Mouse (Mus musculus) right cerebral cortex, postnatal 10 days (tissue): ENCODE measurements around the gene Slc9a7.

Experiments
- DNase-seq, 2 experiments: peaks; one replicate each; pipeline ENCODE4 v3.0.0; 2021; ENCODE audit warnings: low spot score in 2 of 2

The Slc9a7 gene

DNA sequence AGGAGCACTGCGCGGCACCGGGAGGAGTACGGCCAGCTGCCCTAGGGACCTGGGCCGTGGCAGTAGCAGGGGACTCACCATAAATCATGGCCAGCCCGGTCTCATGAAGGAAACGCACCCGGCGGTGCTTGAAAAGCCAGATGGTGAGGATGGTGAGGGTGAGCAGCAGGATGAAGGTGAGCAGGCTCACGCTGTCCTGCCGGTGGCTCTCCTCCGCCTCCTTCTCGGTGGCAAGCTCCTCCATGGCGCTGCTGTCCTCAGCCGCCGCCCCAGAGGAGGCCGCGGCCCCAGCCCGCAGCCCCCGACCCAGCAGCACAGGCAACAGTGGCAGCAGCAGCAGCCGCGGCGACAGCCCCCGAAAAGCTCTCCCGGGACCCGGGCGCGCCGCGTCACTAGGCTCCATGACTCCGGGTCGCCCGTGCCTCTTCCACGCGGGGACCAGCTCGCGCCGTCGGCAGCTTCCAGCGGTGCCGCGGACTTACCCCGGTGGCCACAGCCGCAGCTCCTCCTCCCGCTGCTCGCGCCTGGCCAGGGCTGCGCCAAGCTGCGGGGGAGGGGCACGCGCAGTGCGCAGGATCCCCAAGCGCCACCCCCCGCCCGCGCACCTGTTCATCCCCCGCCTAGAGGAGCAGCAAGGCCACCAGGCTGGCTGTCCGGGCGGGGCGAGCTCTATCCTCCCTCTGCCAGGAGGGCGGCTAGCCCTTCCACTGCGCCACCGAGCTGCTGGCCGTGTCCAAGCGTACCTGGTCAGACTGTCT lies at the start of gene Slc9a7:
Gene Slc9a7, minus strand, starts transcription at position 526 of the 758 bp plus-strand sequence.
- peak; percentile 74 to 75 for DNase-seq

DNA sequence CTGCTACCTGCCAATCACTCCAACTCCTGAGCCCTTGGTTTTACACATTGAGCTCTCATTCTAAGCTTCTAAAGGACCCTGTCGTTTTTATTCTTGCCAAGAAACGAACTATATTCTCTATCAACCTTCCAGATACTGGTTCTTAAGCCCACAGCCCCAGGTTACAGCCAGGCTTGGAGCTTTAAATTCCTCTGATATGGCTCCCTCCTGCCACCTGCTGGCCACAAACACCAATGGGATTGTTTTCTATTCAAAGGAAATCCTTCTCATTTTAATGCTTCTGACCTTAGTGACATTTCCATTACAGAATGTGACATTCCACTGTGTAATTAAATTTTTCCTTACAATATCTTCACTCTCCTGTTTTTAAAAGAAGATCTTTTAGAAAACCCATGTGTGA lies 44.1 kb upstream of the Slc9a7 start:
- DNase-seq: peak; percentile 29 to 69

DNA sequence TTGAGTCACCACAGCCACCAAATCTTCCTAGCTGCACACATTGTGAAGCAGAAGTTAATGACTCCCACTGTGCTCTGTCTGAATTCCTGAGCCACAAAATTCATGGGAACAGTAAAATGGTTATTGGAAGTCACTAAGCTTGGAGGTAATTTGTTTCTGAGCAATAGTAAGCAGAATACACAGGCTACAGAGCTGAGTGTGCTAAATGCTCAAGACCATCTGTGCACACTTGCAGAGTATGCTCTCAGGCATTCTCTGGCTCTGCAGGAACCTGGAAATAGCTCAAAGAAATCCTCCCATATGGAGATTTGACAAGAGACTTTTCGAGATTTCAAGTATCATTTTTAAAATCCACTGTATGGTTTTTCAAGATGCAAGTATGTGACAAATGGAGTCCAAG lies 41.1 kb upstream of the Slc9a7 start:
- DNase-seq: peak in 1 of 2 experiments; percentile 37

DNA sequence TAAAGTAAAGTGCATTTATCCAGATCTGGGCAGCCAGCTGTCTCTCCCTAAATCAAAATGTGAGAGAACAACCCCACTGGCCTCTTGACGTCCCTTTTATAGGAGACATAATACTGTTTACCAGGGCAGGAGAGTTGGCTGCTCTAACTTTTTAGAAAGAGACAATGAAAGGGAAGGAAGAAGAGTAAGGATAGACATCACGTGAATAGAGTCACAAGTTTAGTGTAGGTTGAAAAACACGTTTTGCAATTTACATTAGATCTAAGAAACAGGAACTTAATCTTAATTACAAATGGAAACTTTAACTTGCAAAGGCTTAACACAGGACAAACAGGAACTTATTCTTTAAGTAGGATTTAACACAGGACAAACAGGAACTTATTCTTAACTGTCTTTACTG lies 15.6 kb upstream of the Slc9a7 start:
- no peak for DNase-seq

DNA sequence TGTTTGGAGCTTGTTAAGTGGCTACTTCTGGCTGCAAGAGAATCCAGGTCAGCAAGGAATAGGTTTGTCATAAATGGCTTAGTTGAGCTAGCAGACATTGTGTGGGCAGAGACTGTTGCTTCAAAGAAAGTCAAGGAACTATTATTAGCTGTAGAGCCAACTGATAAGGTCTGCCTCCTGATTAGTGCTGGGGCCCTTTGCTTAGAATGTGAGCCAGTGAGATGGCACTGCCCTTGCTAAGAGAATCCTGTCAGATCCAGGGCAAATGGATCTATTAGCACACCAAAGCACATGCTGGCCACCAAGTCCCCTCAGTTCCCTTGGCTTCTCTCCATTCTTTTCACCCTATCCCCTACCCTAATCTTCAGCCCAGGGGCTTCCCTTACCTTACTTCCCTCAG lies 14.3 kb upstream of the Slc9a7 start:
- no peak for DNase-seq

DNA sequence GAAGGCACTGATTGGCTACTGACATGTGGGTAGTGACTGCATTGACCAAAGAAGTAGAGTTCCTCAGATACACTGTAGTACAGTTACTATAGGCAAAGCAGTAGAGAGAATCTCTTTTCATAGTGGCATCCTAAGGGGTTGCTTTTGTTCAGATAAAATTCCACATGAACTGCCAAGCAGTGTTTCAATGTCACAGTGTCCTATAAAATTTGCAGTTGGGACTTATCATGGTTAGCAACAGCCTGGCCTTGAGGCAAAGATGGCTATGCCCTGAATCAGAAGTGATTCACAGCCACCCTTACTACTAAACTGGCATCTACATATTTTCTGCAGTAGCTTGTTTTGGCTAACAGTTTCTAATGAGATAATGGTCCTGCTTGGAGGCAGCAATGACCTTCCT lies 11.7 kb upstream of the Slc9a7 start:
- DNase-seq: no peak

DNA sequence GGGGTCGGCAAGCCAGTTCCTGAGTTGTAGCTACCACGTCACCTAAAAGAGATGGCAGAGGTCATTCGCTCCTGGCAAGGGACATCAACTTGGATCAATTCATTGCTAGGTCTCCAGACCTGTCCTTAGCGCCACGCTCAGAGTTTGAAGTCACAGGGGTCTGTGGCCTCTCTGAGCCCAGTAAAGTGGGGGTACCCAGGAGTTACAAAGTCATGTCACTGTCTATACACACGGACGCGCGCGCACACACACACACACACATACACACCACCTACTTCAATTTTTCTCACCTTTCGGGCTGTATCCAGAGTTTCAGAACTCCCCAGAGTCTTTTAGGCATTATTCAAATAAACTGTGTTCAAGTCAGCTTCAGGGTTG lies 422 bp upstream of the Slc9a7 start:
- DNase-seq: no peak

DNA sequence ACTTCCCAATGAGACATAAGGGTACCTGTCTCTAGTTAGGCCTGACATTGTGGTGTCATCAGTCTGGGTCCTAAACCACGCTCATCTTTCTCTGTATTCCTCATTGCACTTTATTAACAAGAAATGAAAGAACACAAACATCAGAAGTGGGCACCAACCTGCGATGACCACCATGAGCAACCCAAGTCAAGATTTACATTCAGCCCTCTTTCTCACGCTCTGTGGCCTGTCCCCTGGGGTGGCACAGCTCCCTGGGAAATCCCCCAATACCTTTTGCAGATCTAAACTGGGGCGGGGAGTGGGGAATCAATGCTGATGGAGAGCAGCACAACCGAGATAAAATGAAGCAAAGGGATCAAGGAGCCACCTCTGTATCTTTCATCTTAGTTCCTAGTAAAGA lies 892 bp downstream of the Slc9a7 start:
- DNase-seq: peak in 1 of 2 experiments; percentile 22

DNA sequence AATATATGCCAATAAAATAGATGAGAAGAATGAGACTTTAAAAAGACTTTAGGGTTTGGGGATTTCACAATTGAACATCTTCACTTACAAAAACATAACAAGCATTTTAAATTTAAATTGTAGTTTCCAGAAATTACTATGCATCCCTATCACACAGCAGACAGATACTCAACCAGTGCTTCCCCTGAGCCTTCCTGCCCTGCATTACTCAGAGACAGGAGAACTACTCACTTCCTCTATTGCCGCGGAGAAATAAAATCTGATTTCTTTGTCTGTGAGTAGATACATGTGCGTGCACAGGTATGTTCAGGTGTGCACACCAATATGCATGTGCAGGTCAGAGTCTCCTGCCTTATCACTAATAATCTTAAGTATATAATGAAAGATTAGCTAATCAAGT lies 2.9 kb downstream of the Slc9a7 start:
- no peak for DNase-seq

DNA sequence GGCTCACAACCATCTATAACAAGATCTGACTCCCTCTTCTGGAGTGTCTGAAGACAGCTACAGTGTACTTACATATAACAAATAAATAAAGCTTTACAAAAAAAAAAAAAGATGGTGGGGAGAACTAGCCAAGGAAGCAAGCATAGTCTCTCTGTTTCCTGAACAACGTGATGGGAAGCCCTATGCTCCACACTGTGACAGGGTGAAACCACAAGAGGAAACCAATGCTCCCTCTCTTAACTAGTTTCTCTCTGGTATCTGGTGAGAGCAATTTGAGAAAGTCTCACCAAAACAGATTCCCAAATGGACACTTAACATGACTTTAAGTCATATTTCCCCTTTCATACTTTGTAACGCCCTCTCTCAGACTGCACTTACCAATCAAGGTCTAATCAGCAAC lies 5.4 kb downstream of the Slc9a7 start:
- no peak for DNase-seq

DNA sequence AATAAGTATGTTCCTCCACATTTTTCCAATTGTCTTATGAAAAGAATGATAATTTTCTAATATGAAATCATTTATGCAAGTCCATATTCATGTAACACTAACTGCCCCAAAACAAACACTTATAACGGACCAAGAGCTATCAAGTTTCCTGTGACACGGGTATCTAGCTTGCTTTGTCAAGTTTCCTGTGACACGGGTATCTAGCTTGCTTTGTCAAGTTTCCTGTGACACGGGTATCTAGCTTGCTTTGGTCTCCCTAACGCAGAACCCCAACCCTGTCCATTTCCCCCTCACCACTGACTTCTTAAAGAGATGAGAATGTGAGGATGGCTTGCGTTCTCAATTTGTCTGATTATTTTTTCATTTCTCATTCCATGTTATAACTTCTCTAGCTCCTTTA lies 12.2 kb downstream of the Slc9a7 start:
- no peak for DNase-seq

DNA sequence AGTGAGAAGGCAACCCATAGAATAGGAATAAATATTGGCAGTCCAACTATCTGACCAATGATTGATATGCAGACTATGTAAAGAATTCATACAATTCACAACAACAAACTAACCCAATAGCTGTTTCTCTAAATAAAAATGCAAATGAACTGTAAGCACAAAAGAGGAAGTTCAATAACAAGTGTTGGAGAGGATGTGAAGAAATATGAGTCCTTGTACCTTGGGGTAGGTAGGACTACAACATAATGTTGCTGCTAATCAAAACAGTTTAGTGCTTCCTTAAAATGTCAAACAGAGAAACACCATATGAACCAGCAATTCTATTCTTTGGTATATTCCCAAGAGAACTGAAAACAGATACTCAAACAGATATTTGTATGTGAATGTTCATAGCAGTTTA lies 17.8 kb downstream of the Slc9a7 start:
- DNase-seq: no peak

DNA sequence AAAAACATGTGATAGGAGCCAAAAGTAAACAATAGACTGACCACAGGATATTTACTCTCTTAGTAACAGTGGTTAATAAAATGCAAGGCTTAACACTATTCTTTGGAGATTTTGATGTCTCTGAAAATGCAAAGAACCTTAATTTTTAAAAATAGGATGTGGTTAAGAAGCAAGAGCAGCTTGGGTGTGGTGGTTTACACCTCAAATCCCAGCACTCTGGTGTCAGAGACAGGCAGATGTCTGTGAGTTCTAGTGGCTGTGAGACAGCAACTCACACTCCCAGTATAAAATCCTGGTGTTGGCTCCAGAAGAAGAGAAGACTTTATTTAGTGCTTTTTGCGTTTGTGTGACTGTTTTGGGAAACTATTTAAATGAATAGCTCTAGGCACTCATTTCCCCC lies 19.6 kb downstream of the Slc9a7 start:
- no peak for DNase-seq

DNA sequence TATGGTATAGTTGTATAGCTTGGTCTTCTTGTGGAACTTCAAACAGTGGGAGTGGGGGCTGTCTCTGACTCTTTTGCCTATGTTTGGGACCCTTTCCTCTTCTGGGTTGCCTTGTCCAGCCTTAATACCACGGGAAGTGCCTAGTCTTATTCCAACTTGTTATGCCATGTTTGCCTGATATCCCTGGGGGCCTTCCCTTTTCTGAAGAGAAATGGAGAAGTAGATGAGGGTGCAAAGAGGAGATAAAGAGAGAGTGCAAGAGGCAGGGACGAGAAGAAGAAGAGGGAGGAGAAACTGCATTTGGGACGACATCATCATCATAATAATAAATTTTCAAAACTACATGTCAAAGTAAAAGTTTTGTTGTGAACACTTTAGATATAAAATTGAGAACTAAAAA lies 21.6 kb downstream of the Slc9a7 start:
- no peak for DNase-seq

DNA sequence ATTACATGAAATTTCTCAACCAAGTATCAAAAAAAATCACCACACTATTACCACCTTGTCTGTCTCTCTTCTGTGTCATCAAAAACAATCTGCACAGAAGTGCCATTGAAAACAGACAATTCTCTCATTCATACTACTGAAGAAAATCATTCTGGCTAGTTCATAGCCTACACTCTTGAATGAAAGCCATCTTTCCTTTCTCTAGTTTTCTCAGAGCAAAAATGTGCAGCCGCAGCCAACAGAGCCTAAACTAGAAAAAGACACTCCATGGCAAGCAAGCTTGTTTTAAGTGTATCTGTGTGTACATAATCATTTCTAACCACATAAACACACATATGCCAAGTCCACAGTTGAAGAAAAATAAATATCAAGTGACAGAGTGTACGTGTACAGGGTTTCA lies 27.2 kb downstream of the Slc9a7 start:
- DNase-seq: no peak

DNA sequence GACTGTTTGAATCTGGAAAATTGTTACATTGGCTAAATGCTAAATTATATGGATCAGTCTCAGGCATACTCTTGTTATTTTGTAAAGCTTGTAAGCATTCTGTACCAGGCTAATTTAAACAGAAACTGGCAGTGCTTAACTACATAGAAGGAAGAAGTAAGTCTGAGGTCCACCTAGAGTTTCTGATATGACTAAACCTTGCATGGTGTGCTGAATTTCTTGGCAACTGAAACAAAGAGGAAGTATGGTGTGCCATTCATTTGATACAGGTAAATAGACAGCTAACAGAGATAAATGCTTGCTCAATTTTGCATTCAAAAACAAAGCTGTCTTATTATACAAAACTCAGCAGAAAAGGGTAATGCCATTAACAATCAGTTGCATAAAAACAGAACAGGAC lies 63.5 kb downstream of the Slc9a7 start:
- DNase-seq: no peak

DNA sequence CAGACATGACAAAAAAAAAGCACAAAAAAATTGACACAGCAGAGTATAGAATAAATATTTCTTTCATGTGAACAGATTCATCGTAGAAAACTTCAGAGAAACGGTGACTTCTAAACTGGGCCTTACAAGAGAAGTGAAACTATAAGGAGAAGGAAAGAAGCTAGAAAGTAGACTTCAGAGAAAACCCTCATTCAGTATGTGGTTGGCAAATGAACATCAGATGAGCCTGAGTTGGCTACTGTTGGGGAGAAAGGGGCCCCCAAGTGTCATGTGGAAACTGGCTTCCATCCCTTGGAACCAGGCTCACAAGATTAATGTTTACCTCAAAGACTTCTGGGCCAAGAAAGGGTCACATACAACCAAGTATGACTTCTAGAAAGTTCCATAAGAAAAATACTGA lies 70.1 kb downstream of the Slc9a7 start:
- no peak for DNase-seq

DNA sequence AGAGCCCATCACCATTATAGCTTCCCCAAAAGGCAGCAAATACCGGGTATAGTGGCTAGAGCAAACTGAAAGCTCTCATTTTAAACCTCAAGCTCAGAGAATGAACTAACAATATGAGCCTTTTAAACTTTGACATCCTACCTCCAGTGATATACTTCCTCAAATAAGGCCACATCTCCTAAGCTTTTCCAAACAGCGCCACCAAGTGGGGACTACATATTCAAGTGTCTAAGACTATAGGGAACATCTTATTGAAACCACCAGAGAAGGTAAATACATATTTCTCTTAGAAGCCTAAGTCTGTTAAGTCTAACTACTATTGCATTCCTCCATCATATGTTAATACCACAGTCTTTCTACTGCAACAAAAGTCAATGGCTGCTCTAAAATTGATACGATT lies 106.0 kb downstream of the Slc9a7 start:
- no peak for DNase-seq

DNA sequence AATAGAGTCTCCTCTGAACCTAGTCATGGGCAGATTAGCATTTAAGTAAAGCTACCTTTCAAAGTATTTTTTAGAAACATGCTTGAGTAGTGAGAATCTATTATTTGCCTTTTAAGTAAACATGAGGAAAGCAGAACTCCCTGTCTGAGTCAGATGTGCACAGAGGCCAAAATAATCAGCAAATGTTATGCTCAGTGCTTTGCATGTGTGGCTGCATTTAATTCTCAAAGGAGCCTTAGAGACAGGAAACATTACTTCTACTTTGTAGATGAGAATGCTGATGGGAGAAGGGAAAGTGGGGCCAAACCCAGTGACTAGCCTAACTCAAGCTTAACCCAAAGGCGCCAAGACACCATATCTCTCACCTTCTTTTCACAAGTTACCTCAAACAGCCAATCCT lies 114.8 kb downstream of the Slc9a7 start:
- DNase-seq: no peak

DNA sequence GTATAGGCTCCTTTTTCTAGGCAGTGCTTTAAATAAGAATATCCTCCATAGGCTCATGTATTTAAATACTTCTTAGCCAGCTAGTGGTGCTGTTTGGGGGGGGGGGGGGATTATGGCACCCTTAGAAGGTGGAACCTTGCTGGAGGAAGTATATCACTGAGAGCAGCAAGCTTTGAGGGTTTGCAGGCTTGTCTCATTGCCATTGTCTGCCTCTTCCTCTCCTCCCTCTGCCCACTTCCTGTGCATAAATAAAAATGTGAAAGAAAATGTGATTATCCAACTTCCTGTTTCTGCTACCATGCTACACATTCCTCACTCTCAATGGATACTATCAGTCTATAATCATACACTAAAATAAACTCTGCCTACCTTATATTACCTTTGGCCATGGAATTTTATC lies 123.2 kb downstream of the Slc9a7 start:
- no peak for DNase-seq

DNA sequence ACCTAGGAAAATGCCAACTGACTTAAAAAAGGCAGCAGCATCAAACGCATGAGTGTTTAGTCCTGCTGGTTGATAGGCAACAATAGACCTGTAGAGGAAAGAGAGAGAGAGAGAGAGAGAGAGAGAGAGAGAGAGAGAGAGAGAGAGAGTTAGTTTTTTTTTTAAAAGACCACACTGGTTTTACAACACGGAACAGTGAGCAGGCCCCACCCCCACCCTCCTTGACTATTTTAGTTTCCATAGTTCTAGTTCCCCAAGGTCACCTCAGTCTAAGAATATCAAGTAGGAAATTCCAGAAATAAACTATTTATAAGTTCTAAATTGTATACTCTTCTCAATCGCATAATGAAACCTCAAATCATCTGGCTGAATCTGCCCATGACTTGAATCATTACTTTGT lies 126.6 kb downstream of the Slc9a7 start:
- DNase-seq: no peak

DNA sequence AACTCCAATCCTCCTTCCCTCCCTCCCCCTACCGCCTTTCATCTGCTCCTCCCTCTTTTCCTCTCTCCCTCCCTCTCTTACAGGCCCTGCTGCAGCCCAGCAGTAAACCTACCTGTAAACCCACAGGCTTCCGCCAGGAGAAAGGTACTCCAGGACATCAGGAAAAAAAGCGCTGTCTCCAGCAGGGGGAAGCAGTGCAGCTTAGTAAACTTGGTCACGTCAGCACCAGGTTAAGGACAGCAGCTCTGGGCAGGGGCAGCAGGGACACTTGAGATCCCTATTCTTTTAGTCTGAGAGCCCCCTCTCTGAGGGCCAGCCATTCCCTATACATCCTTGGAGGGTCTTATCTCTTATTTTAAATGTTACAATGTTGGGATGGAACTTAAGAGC lies 129.3 kb downstream of the Slc9a7 start:
- DNase-seq: peak; percentile 26 to 35

DNA sequence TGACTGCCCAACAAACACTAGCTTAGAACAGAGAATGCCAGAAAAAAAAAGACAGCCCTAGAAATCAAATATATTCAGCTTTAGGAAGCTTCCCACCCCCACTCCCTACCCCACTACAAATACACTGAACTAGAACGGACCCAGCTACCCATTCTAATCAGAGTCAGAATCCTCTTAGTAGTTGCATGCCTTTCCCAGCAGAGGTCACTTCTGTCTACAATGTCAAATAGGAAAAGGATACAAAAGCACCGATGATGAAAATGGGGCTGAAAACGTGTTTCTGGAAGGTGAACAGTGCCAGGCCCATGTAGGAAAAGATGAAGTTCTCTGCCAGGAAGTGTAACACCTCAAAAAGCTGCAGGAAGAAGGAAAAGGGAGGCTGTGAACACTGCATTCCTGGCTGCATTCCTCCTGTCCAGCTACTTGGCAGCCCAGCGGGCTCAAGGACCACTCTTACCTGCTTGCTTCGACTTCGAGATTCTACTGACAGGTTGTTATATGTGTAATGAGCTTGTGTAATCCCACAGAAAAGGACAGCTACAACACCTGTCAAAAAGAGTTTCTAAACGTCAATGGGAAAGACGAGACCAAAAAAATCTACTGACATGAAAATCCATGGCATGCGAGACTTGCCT lies 129.8 kb downstream of the Slc9a7 start:
- no peak for DNase-seq

DNA sequence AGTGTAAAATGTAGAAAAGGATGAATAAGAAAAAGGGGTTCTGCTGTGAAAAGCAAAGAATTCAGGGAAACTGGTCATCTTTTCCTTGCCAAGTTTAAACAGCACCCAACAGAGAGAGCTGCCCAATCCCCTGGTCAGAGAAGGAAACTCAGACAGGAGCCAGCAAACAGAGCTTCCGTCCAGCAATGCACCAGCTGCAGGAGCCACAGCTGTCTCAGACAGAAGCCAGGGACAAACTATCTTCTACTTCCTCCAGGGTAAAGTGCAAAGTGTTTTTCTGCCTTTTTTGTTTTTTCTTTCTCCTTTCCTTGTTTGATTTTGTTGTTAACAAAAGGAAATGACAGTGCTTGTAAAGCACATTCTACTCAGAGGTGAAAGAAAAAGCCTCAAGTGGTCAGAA lies 131.3 kb downstream of the Slc9a7 start:
- no peak for DNase-seq
